Comparison of ENCODE assay signal across 9 mouse cellular contexts in the genomic region with DNA sequence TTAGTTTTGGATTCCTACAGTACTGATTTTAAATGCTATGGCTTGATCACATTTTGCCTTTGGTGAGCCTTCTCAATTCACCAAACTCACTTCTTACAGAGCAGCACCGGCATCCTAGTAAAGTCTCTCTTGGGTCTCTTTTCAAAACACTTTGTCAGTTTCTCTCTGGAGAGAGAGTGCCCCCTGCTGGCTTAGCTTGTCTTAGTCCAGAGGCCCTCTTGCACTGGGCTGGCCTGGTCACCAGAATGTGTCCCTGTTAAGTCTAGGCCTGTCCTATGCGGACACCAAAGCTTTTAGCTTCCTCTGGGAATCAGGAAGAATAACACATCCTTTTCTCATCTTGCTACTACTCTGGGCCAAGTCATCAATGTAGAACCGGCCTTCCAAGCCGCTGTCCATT.
DNase-seq lines count a peak whose midpoint lies in the region; ATAC-seq lines count a peak whose summit lies in the region.
"Had no signal": no experiment of that assay in that cellular context is flagged by ENCODE, and none has a peak within 500 bp of the region (broad histone marks: within the 10 kb centered on the region; RNA-seq: fewer than 3 reads in every experiment).

No protein-coding gene starts in this region.

- ATAC-seq in intestine, embryonic 16.5 days: peak; percentile 58; the same call in 1 of the 2 replicates
- ATAC-seq in megakaryocyte-erythroid progenitor cell, adult 5-6 weeks (replicated peaks; ENCODE audit: low FRiP score, low TSS enrichment, poor library complexity, severe bottlenecking): no peak; the same call in 1 of the 2 replicates

- WGBS in intestine, embryonic 16.5 days: 52% methylated on average over 4 of the region's 4 CpGs
- WGBS in midbrain, embryonic 10.5 days: 48% methylated on average over 4 of the region's 4 CpGs

- H3K4me3 ChIP-seq in intestine, embryonic 16.5 days (ENCODE audit: low read length): no peak overlapping the region
- H3K4me3 ChIP-seq in midbrain, embryonic 10.5 days: no peak overlapping the region
- H3K4me3 ChIP-seq: liver, embryonic 15.5 days had no signal

- intact Hi-C loops in left cerebral cortex, postnatal 10 days (cut with DNase I): loop anchor here (5.0 kb wide), 1 partner anchor 202 kb away; no protein-coding TSS in a partner anchor

- no peak overlapping the region for H3K9ac ChIP-seq in intestine, embryonic 16.5 days (ENCODE audit: low read depth, low read length)
- H3K9ac ChIP-seq: liver, embryonic 15.5 days had no signal

- no peaks in the 10 kb centered on the region for H3K9me3 ChIP-seq in intestine, embryonic 16.5 days (ENCODE audit: control insufficient read depth, low read length)
- H3K9me3 ChIP-seq in midbrain, embryonic 10.5 days (replicated peaks): no peaks in the 10 kb centered on the region
- H3K9me3 ChIP-seq: liver, embryonic 15.5 days had no signal

- no peaks in the 10 kb centered on the region for H3K4me1 ChIP-seq in intestine, embryonic 16.5 days (ENCODE audit: control insufficient read depth, insufficient read depth, low read length)
- peaks cover 26% of the 10 kb centered on the region for H3K4me1 ChIP-seq in midbrain, embryonic 10.5 days
- H3K4me1 ChIP-seq: liver, embryonic 15.5 days had no signal

- H3K36me3 ChIP-seq in intestine, embryonic 16.5 days (ENCODE audit: control insufficient read depth, insufficient read depth, low read length): peaks cover 4% of the 10 kb centered on the region; the same call in 1 of the 2 replicates
- H3K36me3 ChIP-seq in midbrain, embryonic 10.5 days: peaks cover 18% of the 10 kb centered on the region; the same call in 1 of the 2 replicates

- no peak overlapping the region for H3K4me2 ChIP-seq in intestine, embryonic 16.5 days (ENCODE audit: low read depth, low read length)
- H3K4me2 ChIP-seq: liver, embryonic 15.5 days had no signal

- no peak overlapping the region for H3K27ac ChIP-seq in intestine, embryonic 16.5 days (ENCODE audit: low read length)
- no peak overlapping the region for H3K27ac ChIP-seq in midbrain, embryonic 10.5 days (replicated peaks)
- H3K27ac ChIP-seq: liver, embryonic 15.5 days had no signal

- no peaks in the 10 kb centered on the region for H3K27me3 ChIP-seq in intestine, embryonic 16.5 days (replicated peaks; ENCODE audit: control insufficient read depth, insufficient read depth, low read length)
- H3K27me3 ChIP-seq in midbrain, embryonic 10.5 days (ENCODE audit: low read depth, poor library complexity, severe bottlenecking): no peaks in the 10 kb centered on the region
- H3K27me3 ChIP-seq: liver, embryonic 15.5 days had no signal

- peak; percentile 79 to 94 for DNase-seq in adrenal gland, adult (ENCODE audit: inconsistent age in 2 of 2, low spot score in 1 of 2)
- peak; percentile 92 to 96 for DNase-seq in cerebellum, postnatal 10 days
- DNase-seq in frontal cortex, postnatal 25 days (ENCODE audit: low spot score in 2 of 2): peak; percentile 65 to 71
- peak; percentile 37 to 79 for DNase-seq in left cerebral cortex, postnatal 10 days (ENCODE audit: extremely low spot score in 1 of 2, low spot score in 2 of 2)
- DNase-seq in midbrain, embryonic 10.5 days (ENCODE audit: low spot score): peak; percentile 83
- DNase-seq in right cerebral cortex, postnatal 4 days: peak; percentile 86
